In the genomic region with DNA sequence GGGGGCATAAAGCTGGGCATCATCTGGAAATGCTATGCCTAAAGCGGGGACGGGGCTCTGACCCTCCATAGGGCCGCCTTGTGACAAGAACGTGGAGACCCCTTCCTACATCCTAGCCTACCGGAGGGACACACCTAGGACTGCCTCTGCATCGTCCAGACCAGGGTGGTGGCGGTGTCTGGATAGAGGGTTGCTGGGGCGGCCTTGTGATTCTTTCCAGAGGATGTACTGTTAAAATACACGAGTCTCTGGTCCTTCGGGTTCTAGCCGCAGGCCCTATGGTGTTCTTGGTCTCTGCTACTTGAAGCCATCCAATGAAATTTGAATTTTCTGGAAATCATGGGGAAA, we compare ENCODE assay signal across 8 mouse cellular contexts. TPM values are rescaled to one million over a fixed set of nuclear protein-coding genes. Genes with fewer than 3 reads are reported as not detected.
DNase-seq lines count a peak whose midpoint lies in the region; ATAC-seq lines count a peak whose summit lies in the region.
"Had no signal": no experiment of that assay in that cellular context is flagged by ENCODE, and none has a peak within 500 bp of the region (broad histone marks: within the 10 kb centered on the region; RNA-seq: fewer than 3 reads in every experiment).

No protein-coding gene starts in this region.

- H3K4me2 ChIP-seq in forebrain, embryonic 13.5 days = peak overlapping the region; percentile 98
- H3K4me2 ChIP-seq in limb, embryonic 13.5 days (replicated peaks) = peak overlapping the region; percentile 85
- peak overlapping the region; percentile 62 for H3K4me2 ChIP-seq in stomach, embryonic 14.5 days (replicated peaks; ENCODE audit: low read depth, low read length)

- peaks cover 12% of the 10 kb centered on the region for H3K4me1 ChIP-seq in megakaryocyte, embryonic 14.5 days
- H3K4me1 ChIP-seq in forebrain, embryonic 13.5 days = peaks cover 31% of the 10 kb centered on the region
- peaks cover 67% of the 10 kb centered on the region for H3K4me1 ChIP-seq in limb, embryonic 13.5 days
- H3K4me1 ChIP-seq in stomach, embryonic 14.5 days (ENCODE audit: control insufficient read depth, insufficient read depth, low read length) = peaks cover 39% of the 10 kb centered on the region; the same call in 1 of the 2 replicates

- H3K9me3 ChIP-seq in megakaryocyte, embryonic 14.5 days = no peaks in the 10 kb centered on the region
- H3K9me3 ChIP-seq in forebrain, embryonic 13.5 days (replicated peaks) = no peaks in the 10 kb centered on the region
- H3K9me3 ChIP-seq in limb, embryonic 13.5 days = no peaks in the 10 kb centered on the region
- no peaks in the 10 kb centered on the region for H3K9me3 ChIP-seq in stomach, embryonic 14.5 days (ENCODE audit: control insufficient read depth, low read depth, low read length)

- ATAC-seq in megakaryocyte, adult 5-6 weeks (ENCODE audit: poor library complexity, severe bottlenecking) = no peak
- no peak for ATAC-seq in forebrain, embryonic 13.5 days
- no peak for ATAC-seq in limb, embryonic 13.5 days (ENCODE audit: low FRiP score, low read depth)
- no peak for ATAC-seq in stomach, embryonic 14.5 days (ENCODE audit: insufficient number of reproducible peaks, insufficient read depth, low FRiP score, low read depth)

- 8% methylated on average over 11 of the region's 11 CpGs for WGBS in forebrain, embryonic 13.5 days
- WGBS in limb, embryonic 13.5 days = 4% methylated on average over 11 of the region's 11 CpGs
- WGBS in stomach, embryonic 14.5 days = 9% methylated on average over 11 of the region's 11 CpGs

- H3K9ac ChIP-seq in forebrain, embryonic 13.5 days = peak overlapping the region; percentile 67; the same call in 1 of the 2 replicates
- H3K9ac ChIP-seq in limb, embryonic 13.5 days = peak overlapping the region; percentile 94
- peak overlapping the region; percentile 77 for H3K9ac ChIP-seq in stomach, embryonic 14.5 days (replicated peaks; ENCODE audit: low read depth, low read length)

- no peak overlapping the region for H3K27ac ChIP-seq in forebrain, embryonic 13.5 days
- peak overlapping the region; percentile 98 for H3K27ac ChIP-seq in limb, embryonic 13.5 days
- H3K27ac ChIP-seq in stomach, embryonic 14.5 days (ENCODE audit: low read length) = peak overlapping the region; percentile 96

- H3K4me3 ChIP-seq in megakaryocyte, embryonic 14.5 days (replicated peaks) = peak overlapping the region; percentile 85
- H3K4me3 ChIP-seq in forebrain, embryonic 13.5 days = peak overlapping the region; percentile 54
- peak overlapping the region; percentile 71 for H3K4me3 ChIP-seq in limb, embryonic 13.5 days
- peak overlapping the region; percentile 60 for H3K4me3 ChIP-seq in stomach, embryonic 14.5 days (ENCODE audit: low read depth, low read length)

- DNase-seq in right cerebral cortex, adult 2 months (ENCODE audit: low spot score in 2 of 2) = no peak
- no peak for DNase-seq in cerebellum, postnatal 4 days (ENCODE audit: low spot score in 2 of 2)

- H3K27me3 ChIP-seq in megakaryocyte, embryonic 14.5 days (replicated peaks) = peaks cover 81% of the 10 kb centered on the region
- H3K27me3 ChIP-seq in forebrain, embryonic 13.5 days = peaks cover 76% of the 10 kb centered on the region
- peaks cover 29% of the 10 kb centered on the region for H3K27me3 ChIP-seq in limb, embryonic 13.5 days
- H3K27me3 ChIP-seq in stomach, embryonic 14.5 days (ENCODE audit: control insufficient read depth, insufficient read depth, low read length) = no peaks in the 10 kb centered on the region

- no peaks in the 10 kb centered on the region for H3K36me3 ChIP-seq in megakaryocyte, embryonic 14.5 days (replicated peaks; ENCODE audit: low read length)
- no peaks in the 10 kb centered on the region for H3K36me3 ChIP-seq in forebrain, embryonic 13.5 days (ENCODE audit: poor library complexity, severe bottlenecking)
- H3K36me3 ChIP-seq in limb, embryonic 13.5 days = peaks cover 18% of the 10 kb centered on the region
- peaks cover 5% of the 10 kb centered on the region; the same call in 1 of the 2 replicates for H3K36me3 ChIP-seq in stomach, embryonic 14.5 days (ENCODE audit: control insufficient read depth, insufficient read depth, low read length)

RNA-seq across cellular contexts. Expression of a gene that starts 2.9 kb away (rescaled TPM):
- 9.8 and 32.4 TPM in 2 replicates for polyA plus RNA-seq in megakaryocyte, embryonic 14.5 days (2012; ENCODE audit: insufficient read depth, low replicate concordance)
- 0.45 and 2.0 TPM in 2 replicates for total RNA-seq in megakaryocyte, adult 5-6 weeks (2015)
- total RNA-seq in megakaryocyte, adult 5-6 weeks (2017) = 0.20 TPM in 1 of 2 replicates, not detected in the other
- polyA plus RNA-seq in forebrain, embryonic 13.5 days (2015; fragmentation: Nextera tagmentation; extraction: Ambion mirVana) = 12.1 and 12.7 TPM in 2 replicates
- 164 and 191 TPM in 2 replicates for polyA plus RNA-seq in limb, embryonic 13.5 days (2015; fragmentation: Nextera tagmentation; extraction: Ambion mirVana)
- 185 and 194 TPM in 2 replicates for polyA plus RNA-seq in stomach, embryonic 14.5 days (2014; fragmentation: Nextera tagmentation; extraction: Ambion mirVana)
- total RNA-seq: common myeloid progenitor, adult 5-6 weeks had no signal
